Mouse (Mus musculus) liver, embryonic 15.5 days (tissue): Measurements from ENCODE around the gene Ube2n. TPM values are rescaled to one million over a fixed set of nuclear protein-coding genes. Genes with fewer than 3 reads are reported as not detected.
"Not testable (repeated sequence)": the region's sequence is repeated elsewhere in the genome, so short reads cannot be mapped to it uniquely, and the experiment has no call there.

Source experiments
- ATAC-seq: fragments of 200-750 bp; cut with Nextera tagmentation; 2 replicates; pipeline ENCODE4 v1.8.0; 2017; ENCODE audit warnings: moderate number of reproducible peaks, mild to moderate bottlenecking, moderate library complexity; ENCODE audit not compliant: insufficient read depth
- H3K27ac ChIP-seq: fragments of 300-500 bp; sonication (generic); replicated peaks from 2 replicates; pipeline ENCODE4 v1.5.1; 2015; ENCODE audit warnings: mild to moderate bottlenecking, inconsistent platforms
- H3K27me3 ChIP-seq: fragments of 300-500 bp; sonication (generic); 2 replicates; pipeline ENCODE4 v1.6.1; 2015; ENCODE audit warnings: mild to moderate bottlenecking, inconsistent platforms
- H3K36me3 ChIP-seq: fragments of 300-500 bp; sonication (generic); replicated peaks from 2 replicates; pipeline ENCODE4 v1.6.1; 2015; ENCODE audit warnings: moderate library complexity, mild to moderate bottlenecking, inconsistent platforms
- H3K4me1 ChIP-seq: fragments of 300-500 bp; sonication (generic); replicated peaks from 2 replicates; pipeline ENCODE4 v1.6.1; 2015; ENCODE audit warnings: inconsistent platforms
- H3K4me2 ChIP-seq: fragments of 300-500 bp; sonication (generic); 2 replicates; pipeline ENCODE4 v1.6.1; 2015; ENCODE audit warnings: moderate library complexity, mild to moderate bottlenecking, inconsistent platforms
- H3K4me3 ChIP-seq: fragments of 300-500 bp; sonication (generic); replicated peaks from 2 replicates; pipeline ENCODE4 v1.5.1; 2015; ENCODE audit warnings: mild to moderate bottlenecking, inconsistent platforms
- H3K9ac ChIP-seq: fragments of 300-500 bp; sonication (generic); 2 replicates; pipeline ENCODE4 v1.6.1; 2015; ENCODE audit warnings: moderate library complexity, mild to moderate bottlenecking, inconsistent platforms
- H3K9me3 ChIP-seq: fragments of 300-500 bp; sonication (generic); replicated peaks from 2 replicates; pipeline ENCODE4 v1.6.1; 2016; ENCODE audit warnings: inconsistent platforms
- WGBS: fragments of 180-500 bp; shearing (Covaris S2); methylation state at CpG from one replicate; pipeline ENCODE4 v1.1.7; 2015; ENCODE audit warnings: mixed read lengths; ENCODE audit not compliant: insufficient replicate concordance; 5-methylcytosine and 5-hydroxymethylcytosine counted together
- polyA plus RNA-seq: library from polyadenylated mRNA; unstranded; fragments of >200 nt; fragmentation: Nextera tagmentation; extraction: Ambion mirVana; gene quantifications from 2 replicates; pipeline ENCODE4 v1.2.1, GENCODE M21; 2015

Gene Ube2n
- polyA plus RNA-seq, 1 experiment from 2014 or later = 132 TPM

GRCm38 (mm10) chr10:95544004-95544403, 29.1 kb downstream of the Ube2n start:
- no peak overlapping the region for H3K4me2 ChIP-seq
- peaks cover 58% of the 10 kb centered on the region for H3K36me3 ChIP-seq

GRCm38 (mm10) chr10:95544651-95545050, 29.7 kb downstream of the Ube2n start:
- H3K9ac ChIP-seq = no peak overlapping the region
- ATAC-seq = no peak
- WGBS = 88% methylated on average over 2 of the region's 2 CpGs
- H3K9me3 ChIP-seq = no peaks in the 10 kb centered on the region
- H3K4me1 ChIP-seq = no peaks in the 10 kb centered on the region
- H3K27me3 ChIP-seq = no peaks in the 10 kb centered on the region
- no peak overlapping the region for H3K4me2 ChIP-seq
- H3K4me3 ChIP-seq = no peak overlapping the region
- H3K36me3 ChIP-seq = peaks cover 64% of the 10 kb centered on the region
- no peak overlapping the region for H3K27ac ChIP-seq

More at GRCm38 (mm10) chr10:95544004-95544403, 29.1 kb downstream of the Ube2n start:
- no peak for ATAC-seq
- H3K9me3 ChIP-seq = no peaks in the 10 kb centered on the region
- H3K4me3 ChIP-seq = no peak overlapping the region
- H3K27ac ChIP-seq = no peak overlapping the region
- H3K9ac ChIP-seq = no peak overlapping the region
- H3K4me1 ChIP-seq = peaks cover 5% of the 10 kb centered on the region; the same call in 1 of the 2 replicates
- H3K27me3 ChIP-seq = no peaks in the 10 kb centered on the region

- Histone ChIP-seq H3K27ac (no peak overlapping the region), H3K27me3 (no peaks in the 10 kb centered on the region), H3K4me3 (no peak overlapping the region), H3K9ac (no peak overlapping the region), H3K36me3 (peaks cover 68% of the 10 kb centered on the region), H3K4me2 (no peak overlapping the region), H3K4me1 (no peaks in the 10 kb centered on the region), H3K9me3 (no peaks in the 10 kb centered on the region)
- no peak for ATAC-seq
- 73% methylated on average over 4 of the region's 4 CpGs for WGBS
Measured at GRCm38 (mm10) chr10:95545051-95545450, 30.1 kb downstream of the Ube2n start.

GRCm38 (mm10) chr10:95546178-95546577, 31.2 kb downstream of the Ube2n start:
- Histone ChIP-seq H3K27ac (no peak overlapping the region), H3K9ac (no peak overlapping the region), H3K27me3 (no peaks in the 10 kb centered on the region), H3K4me1 (no peaks in the 10 kb centered on the region), H3K4me3 (no peak overlapping the region), H3K36me3 (peaks cover 80% of the 10 kb centered on the region), H3K9me3 (no peaks in the 10 kb centered on the region), H3K4me2 (no peak overlapping the region)
- 82% methylated on average over 2 of the region's 2 CpGs for WGBS
- ATAC-seq = no peak

- Histone ChIP-seq H3K4me3 (no peak overlapping the region), H3K4me2 (no peak overlapping the region), H3K27me3 (no peaks in the 10 kb centered on the region), H3K9ac (no peak overlapping the region), H3K9me3 (no peaks in the 10 kb centered on the region), H3K4me1 (peaks cover 5% of the 10 kb centered on the region; the same call in 1 of the 2 replicates), H3K27ac (no peak overlapping the region), H3K36me3 (peaks cover 92% of the 10 kb centered on the region)
- ATAC-seq = no peak
- WGBS = 79% methylated on average over 11 of the region's 11 CpGs
Measured at GRCm38 (mm10) chr10:95548154-95548826, 33.3 kb downstream of the Ube2n start.

- not testable (repeated sequence) for H3K4me1 ChIP-seq, H3K4me3 ChIP-seq, H3K27ac ChIP-seq, H3K27me3 ChIP-seq, H3K4me2 ChIP-seq, ATAC-seq, H3K9me3 ChIP-seq, H3K9ac ChIP-seq
- 91% methylated on average over 5 of the region's 5 CpGs for WGBS
- peaks cover 92% of the 10 kb centered on the region for H3K36me3 ChIP-seq
Measured at GRCm38 (mm10) chr10:95549080-95549479, 34.1 kb downstream of the Ube2n start.

- 60% methylated on average over 1 of the region's 1 CpGs for WGBS
- H3K9me3 ChIP-seq = no peaks in the 10 kb centered on the region
- no peak overlapping the region for H3K27ac ChIP-seq
- H3K4me1 ChIP-seq = peaks cover 20% of the 10 kb centered on the region
- no peak for ATAC-seq
- peaks cover 91% of the 10 kb centered on the region for H3K36me3 ChIP-seq
- H3K4me2 ChIP-seq = no peak overlapping the region
- H3K4me3 ChIP-seq = no peak overlapping the region
- no peaks in the 10 kb centered on the region for H3K27me3 ChIP-seq
- H3K9ac ChIP-seq = no peak overlapping the region
Measured at GRCm38 (mm10) chr10:95550506-95550905, 35.6 kb downstream of the Ube2n start.

GRCm38 (mm10) chr10:95551752-95552151, 36.8 kb downstream of the Ube2n start:
- Histone ChIP-seq H3K4me3 (no peak overlapping the region), H3K27ac (no peak overlapping the region), H3K4me2 (no peak overlapping the region), H3K36me3 (peaks cover 91% of the 10 kb centered on the region), H3K4me1 (peaks cover 31% of the 10 kb centered on the region), H3K9me3 (no peaks in the 10 kb centered on the region), H3K9ac (no peak overlapping the region), H3K27me3 (no peaks in the 10 kb centered on the region)
- no peak for ATAC-seq

- H3K36me3 ChIP-seq = peaks cover 91% of the 10 kb centered on the region
- 71% methylated on average over 3 of the region's 3 CpGs for WGBS
- no peak overlapping the region for H3K4me3 ChIP-seq
- peaks cover 36% of the 10 kb centered on the region for H3K4me1 ChIP-seq
- no peaks in the 10 kb centered on the region for H3K9me3 ChIP-seq
- H3K27ac ChIP-seq = no peak overlapping the region
- no peak overlapping the region for H3K4me2 ChIP-seq
- H3K9ac ChIP-seq = no peak overlapping the region
- H3K27me3 ChIP-seq = no peaks in the 10 kb centered on the region
- ATAC-seq = no peak
Measured at GRCm38 (mm10) chr10:95552326-95552725, 37.4 kb downstream of the Ube2n start.

GRCm38 (mm10) chr10:95555866-95556265, 40.9 kb downstream of the Ube2n start:
- no peaks in the 10 kb centered on the region for H3K9me3 ChIP-seq
- no peak for ATAC-seq
- peaks cover 72% of the 10 kb centered on the region for H3K4me1 ChIP-seq
- no peak overlapping the region for H3K4me2 ChIP-seq
- no peak overlapping the region for H3K4me3 ChIP-seq
- H3K9ac ChIP-seq = no peak overlapping the region
- H3K27me3 ChIP-seq = no peaks in the 10 kb centered on the region
- H3K27ac ChIP-seq = no peak overlapping the region
- 88% methylated on average over 11 of the region's 11 CpGs for WGBS
- H3K36me3 ChIP-seq = peaks cover 92% of the 10 kb centered on the region

- H3K4me2 ChIP-seq = no peak overlapping the region
- H3K27me3 ChIP-seq = no peaks in the 10 kb centered on the region
- peaks cover 80% of the 10 kb centered on the region for H3K4me1 ChIP-seq
- WGBS = 79% methylated on average over 5 of the region's 5 CpGs
- H3K9me3 ChIP-seq = no peaks in the 10 kb centered on the region
- no peak overlapping the region for H3K27ac ChIP-seq
- no peak overlapping the region for H3K4me3 ChIP-seq
- H3K36me3 ChIP-seq = peaks cover 86% of the 10 kb centered on the region
- no peak for ATAC-seq
- H3K9ac ChIP-seq = no peak overlapping the region
Measured at GRCm38 (mm10) chr10:95557337-95557828, 42.4 kb downstream of the Ube2n start.

GRCm38 (mm10) chr10:95559426-95559825, 44.5 kb downstream of the Ube2n start:
- Histone ChIP-seq H3K27me3 (no peaks in the 10 kb centered on the region), H3K4me2 (peak overlapping the region; percentile 70), H3K9ac (no peak overlapping the region; the same call in 1 of the 2 replicates), H3K4me1 (peaks cover 69% of the 10 kb centered on the region), H3K4me3 (peak overlapping the region; percentile 99), H3K36me3 (peaks cover 71% of the 10 kb centered on the region), H3K9me3 (no peaks in the 10 kb centered on the region), H3K27ac (0 out of 2 replicates have a peak overlapping the region, but pooled peaks have one; percentile 1)
- ATAC-seq = no peak
- WGBS = 77% methylated on average over 7 of the region's 7 CpGs
